Mouse (Mus musculus) E14TG2a.4 (cell line): ENCODE measurements around the gene Pacrg.

ENCODE experiments used
- H3K27me3 ChIP-seq: 2 replicates; pipeline ENCODE4 v1.6.1; 2014; ENCODE audit warnings: low read length, control low read depth; ENCODE audit not compliant: insufficient read depth
- H3K36me3 ChIP-seq: 2 replicates; pipeline ENCODE4 v1.6.1; 2014; ENCODE audit warnings: low read length, control low read depth; ENCODE audit not compliant: insufficient read depth
- H3K4me1 ChIP-seq: replicated peaks from 2 replicates; pipeline ENCODE4 v1.6.1; 2014; ENCODE audit warnings: low read depth, low read length, control low read depth
- H3K4me3 ChIP-seq: replicated peaks from 2 replicates; pipeline ENCODE4 v1.5.1; 2014; ENCODE audit warnings: mild to moderate bottlenecking, low read length
- H3K9me3 ChIP-seq: 2 replicates; pipeline ENCODE4 v1.6.1; 2014; ENCODE audit warnings: low read length, control low read depth
- CTCF ChIP-seq: conservative IDR thresholded peaks from 2 replicates; pipeline ENCODE4 v1.5.1; 2014; ENCODE audit warnings: low read length
- NANOG ChIP-seq: IDR thresholded peaks from 2 replicates; pipeline ENCODE4 v1.6.1; 2014; ENCODE audit warnings: borderline replicate concordance, low read length, mixed read lengths
- POU5F1 ChIP-seq: IDR thresholded peaks from 2 replicates; pipeline ENCODE4 v1.6.1; 2014; ENCODE audit warnings: low read length, borderline replicate concordance

Pacrg gene

DNA sequence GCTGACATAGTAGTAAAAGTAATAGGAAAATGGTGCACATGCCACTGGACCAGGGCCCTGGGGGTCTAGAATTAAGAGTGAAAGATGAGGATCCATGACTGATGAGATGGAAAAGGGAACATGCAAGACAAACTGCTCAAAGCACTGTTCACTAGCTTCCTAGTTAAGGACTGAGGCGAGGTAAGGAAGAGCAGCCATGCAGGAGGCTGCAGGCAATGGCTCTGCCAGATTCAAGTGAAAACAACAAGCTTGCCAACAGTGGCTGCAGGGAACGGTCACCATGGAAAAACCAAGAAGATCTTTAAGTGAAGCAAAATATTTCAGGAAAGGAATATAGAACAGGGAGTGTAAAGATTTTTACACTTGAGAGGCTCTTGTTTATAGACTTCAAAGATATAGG lies 31.5 kb downstream of the Pacrg start:
- Histone ChIP-seq H3K27me3 (no peaks in the 10 kb centered on the region), H3K4me3 (no peak overlapping the region), H3K36me3 (no peaks in the 10 kb centered on the region), H3K9me3 (no peaks in the 10 kb centered on the region), H3K4me1 (no peaks in the 10 kb centered on the region)
- TF ChIP-seq NANOG (no peak), CTCF (no peak), POU5F1 (no peak)

DNA sequence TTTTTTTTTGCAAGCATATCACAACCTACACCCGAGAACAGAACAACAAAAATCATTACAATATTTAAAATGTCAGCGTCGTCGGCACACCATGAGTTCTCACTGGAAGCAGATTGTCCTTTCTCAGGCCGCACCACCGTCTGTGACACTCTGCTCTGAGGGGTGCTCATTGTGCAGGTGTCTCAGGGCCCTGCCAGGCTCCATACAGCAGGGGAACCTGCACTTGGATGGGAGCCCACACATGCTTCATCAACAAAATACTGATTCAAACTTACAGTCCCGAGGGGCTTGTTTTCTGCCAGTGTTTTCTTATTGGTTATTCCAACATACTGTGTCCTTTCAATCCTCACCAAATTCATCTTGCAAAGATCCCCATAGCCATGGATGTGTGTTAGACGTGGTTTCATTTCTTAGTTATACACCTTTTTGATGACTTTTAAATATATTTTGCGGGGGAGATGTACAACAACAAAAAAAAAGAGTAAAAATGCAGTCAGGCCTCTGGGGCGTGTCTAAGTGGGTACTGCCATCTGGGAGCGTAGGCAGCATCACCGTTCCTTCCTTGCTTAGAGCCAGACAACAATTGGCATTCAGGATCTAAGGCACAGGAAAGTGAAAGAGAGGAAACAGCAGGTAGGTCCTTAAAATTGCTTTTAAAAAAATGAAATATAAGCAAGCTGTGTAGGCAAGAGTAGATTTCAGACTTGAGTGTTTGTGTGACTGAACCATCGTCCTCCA lies 32.7 kb downstream of the Pacrg start:
- Histone ChIP-seq H3K36me3 (no peaks in the 10 kb centered on the region), H3K4me1 (no peaks in the 10 kb centered on the region), H3K4me3 (no peak overlapping the region), H3K27me3 (no peaks in the 10 kb centered on the region), H3K9me3 (no peaks in the 10 kb centered on the region)
- TF ChIP-seq POU5F1: no peak
- no peak for TF ChIP-seq NANOG
- TF ChIP-seq CTCF: no peak

DNA sequence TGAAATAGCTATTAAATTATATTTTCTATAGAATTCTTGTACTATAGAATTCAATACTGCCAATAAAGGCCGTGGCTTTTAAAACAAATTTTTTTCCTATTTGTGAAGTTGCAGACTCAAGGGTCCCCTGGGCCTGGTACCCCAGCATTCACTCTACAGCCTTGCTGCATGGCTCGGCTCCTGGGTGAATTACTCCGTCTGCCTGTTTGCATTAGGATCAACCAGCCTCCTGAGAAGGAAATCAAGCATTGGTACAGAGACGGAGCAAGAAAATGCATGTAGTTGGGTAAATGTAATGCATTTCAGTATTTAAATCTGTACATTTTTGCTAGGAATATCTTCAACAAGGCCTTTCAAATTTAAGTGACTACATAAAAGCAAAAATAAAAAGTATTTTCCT lies 33.4 kb downstream of the Pacrg start:
- Histone ChIP-seq H3K27me3 (no peaks in the 10 kb centered on the region), H3K4me1 (no peaks in the 10 kb centered on the region), H3K9me3 (no peaks in the 10 kb centered on the region), H3K36me3 (no peaks in the 10 kb centered on the region), H3K4me3 (no peak overlapping the region)
- TF ChIP-seq POU5F1 (no peak), CTCF (no peak), NANOG (no peak)

DNA sequence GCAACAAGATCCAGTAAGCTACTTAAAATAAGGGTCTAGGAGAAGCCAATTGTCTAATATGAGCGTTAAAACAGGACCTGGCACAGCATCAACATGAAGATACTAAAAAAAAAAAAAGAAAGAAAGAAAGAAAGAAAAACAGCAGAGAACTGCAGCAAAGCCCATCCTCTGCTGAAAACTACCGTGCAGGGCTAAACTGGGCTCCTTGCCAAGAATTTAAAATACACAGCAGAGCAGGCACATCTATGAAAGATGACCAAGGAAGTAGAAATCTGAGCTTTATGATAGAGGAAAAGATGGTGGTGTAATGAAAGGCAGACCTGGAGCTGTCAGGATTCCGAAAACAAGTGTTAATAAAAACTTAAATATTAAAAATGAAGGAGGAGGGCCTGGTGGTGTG lies 48.5 kb downstream of the Pacrg start:
- no peak for TF ChIP-seq POU5F1

DNA sequence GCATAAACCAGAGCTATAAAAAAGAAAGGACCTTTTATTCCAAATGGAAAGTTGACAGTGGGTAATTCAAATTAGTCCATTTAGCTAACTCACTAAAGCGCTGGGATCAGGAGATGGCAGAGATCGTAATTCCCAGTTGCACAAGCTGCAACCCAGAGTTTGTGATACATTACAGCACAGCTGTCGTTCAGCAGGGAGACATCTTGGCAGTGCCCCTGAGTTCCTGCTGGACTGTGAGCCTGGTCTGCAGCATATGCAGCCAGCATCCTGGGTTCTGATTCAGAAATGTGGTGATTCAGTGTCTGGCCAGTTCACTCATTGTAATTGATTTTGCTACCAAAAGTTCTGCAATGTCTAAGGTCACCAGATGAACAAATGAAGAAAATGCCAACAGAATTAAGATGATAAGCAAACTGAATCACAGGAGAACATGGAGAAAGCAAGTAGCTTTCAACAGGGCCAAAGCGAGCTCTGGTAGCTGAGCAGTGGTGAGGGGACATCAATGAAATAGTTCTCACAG lies 55.6 kb downstream of the Pacrg start:
- Histone ChIP-seq H3K4me3 (no peak overlapping the region), H3K27me3 (no peaks in the 10 kb centered on the region), H3K4me1 (no peaks in the 10 kb centered on the region), H3K36me3 (no peaks in the 10 kb centered on the region), H3K9me3 (no peaks in the 10 kb centered on the region)
- TF ChIP-seq CTCF: no peak
- no peak for TF ChIP-seq POU5F1
- no peak for TF ChIP-seq NANOG

More for the DNA sequence above, 48.5 kb downstream of the Pacrg start:
- H3K36me3 ChIP-seq: no peaks in the 10 kb centered on the region
- H3K4me3 ChIP-seq: no peak overlapping the region
- no peaks in the 10 kb centered on the region for H3K4me1 ChIP-seq
- no peaks in the 10 kb centered on the region for H3K9me3 ChIP-seq
- H3K27me3 ChIP-seq: no peaks in the 10 kb centered on the region

DNA sequence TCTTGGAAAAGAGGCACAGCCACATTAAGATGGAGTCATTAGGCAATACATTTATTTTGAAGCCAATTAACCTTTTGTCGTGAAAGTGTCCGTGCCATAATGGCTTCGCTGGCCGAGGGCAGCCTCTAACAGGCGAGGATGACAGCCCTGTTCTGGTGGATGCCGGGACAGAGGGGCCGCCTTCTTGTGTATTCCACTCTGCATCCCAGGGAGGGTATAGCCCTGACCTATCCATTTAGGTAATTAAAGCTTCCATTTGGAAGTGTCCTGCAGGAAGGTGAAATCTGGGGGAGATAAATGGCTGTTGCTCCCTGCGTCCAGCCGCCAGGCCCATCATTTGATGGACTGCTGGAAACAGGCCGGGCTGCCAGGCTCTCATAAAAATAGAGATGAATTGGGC lies 63.6 kb downstream of the Pacrg start:
- H3K27me3 ChIP-seq: no peaks in the 10 kb centered on the region
- H3K4me1 ChIP-seq: peaks cover 15% of the 10 kb centered on the region
- no peak overlapping the region for H3K4me3 ChIP-seq
- no peaks in the 10 kb centered on the region for H3K36me3 ChIP-seq
- TF ChIP-seq POU5F1: no peak
- no peak for TF ChIP-seq NANOG
- no peak for TF ChIP-seq CTCF
- no peaks in the 10 kb centered on the region for H3K9me3 ChIP-seq

DNA sequence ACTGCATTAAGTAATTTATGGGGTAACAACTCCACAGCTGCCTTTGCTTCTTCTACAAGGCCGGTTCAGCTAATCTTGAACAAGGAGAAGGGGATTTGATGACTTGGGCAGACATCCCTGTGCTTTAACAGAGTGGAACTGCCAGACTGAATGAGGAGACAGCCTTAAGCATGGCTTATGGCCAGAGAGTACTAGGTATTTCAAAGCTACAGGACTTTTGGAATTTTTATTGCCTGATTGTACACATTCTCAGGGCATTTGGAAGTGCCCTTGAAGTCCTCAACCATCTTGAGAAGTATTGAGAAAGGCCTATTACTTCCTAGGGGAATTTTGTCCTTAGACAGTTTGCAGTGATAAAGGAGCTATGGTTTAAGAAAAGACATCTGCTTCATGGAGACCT lies 65.6 kb downstream of the Pacrg start:
- TF ChIP-seq CTCF (no peak), POU5F1 (no peak), NANOG (no peak)
- Histone ChIP-seq H3K27me3 (no peaks in the 10 kb centered on the region), H3K4me3 (no peak overlapping the region), H3K4me1 (peaks cover 25% of the 10 kb centered on the region), H3K9me3 (no peaks in the 10 kb centered on the region), H3K36me3 (no peaks in the 10 kb centered on the region)

DNA sequence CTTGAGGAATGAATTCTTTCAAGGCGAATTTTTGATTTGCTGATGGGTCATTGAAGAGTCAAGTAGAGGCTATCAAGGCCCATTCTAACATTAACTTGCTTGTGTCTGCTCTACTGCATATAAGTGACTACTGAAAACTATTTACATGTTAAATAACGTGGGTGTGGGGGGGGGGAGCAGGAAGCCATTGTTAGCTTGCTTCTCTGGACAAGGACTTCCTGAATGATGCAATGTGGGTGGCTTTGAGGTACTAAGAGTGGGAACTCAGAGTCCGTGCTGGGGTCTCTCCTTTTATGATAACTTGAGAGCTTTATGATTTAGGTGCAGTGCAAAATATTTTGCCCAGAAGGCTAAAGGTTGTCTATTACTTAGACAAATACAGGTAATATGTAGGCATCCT lies 67.9 kb downstream of the Pacrg start:
- H3K27me3 ChIP-seq: no peaks in the 10 kb centered on the region

DNA sequence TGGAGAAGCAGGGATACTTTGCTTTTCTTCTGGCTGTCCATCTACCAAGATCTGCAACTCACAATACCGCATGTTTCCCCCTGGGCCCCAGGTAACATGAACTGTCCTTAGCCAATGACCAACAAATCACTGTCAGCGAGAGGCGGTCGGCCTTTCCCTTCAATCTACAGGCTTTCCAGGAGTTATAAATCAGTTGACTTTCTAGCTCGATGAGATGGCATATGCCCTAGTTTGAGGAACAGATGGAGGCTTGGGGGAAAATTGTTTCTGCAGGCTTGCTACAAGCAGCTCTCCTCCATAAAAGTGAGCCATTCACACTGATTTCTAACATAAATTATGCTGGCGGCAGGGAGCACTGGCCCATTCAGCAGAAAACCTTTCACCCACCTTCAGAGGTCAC lies 70.2 kb downstream of the Pacrg start:
- no peaks in the 10 kb centered on the region for H3K27me3 ChIP-seq
- peaks cover 27% of the 10 kb centered on the region for H3K4me1 ChIP-seq
- no peaks in the 10 kb centered on the region for H3K9me3 ChIP-seq
- no peak overlapping the region for H3K4me3 ChIP-seq
- H3K36me3 ChIP-seq: no peaks in the 10 kb centered on the region
- TF ChIP-seq NANOG (no peak), CTCF (no peak), POU5F1 (no peak)

More for the DNA sequence above, 67.9 kb downstream of the Pacrg start:
- TF ChIP-seq CTCF: no peak
- TF ChIP-seq POU5F1: no peak
- peak; percentile 84 for TF ChIP-seq NANOG
- peaks cover 27% of the 10 kb centered on the region for H3K4me1 ChIP-seq
- no peak overlapping the region for H3K4me3 ChIP-seq
- H3K9me3 ChIP-seq: no peaks in the 10 kb centered on the region
- no peaks in the 10 kb centered on the region for H3K36me3 ChIP-seq
